Mouse (Mus musculus) midbrain, embryonic 14.5 days (tissue): ENCODE measurements at regions not wholly inside any gene's neighbourhood (a gene's known extent, or its start where the extent isn't known, plus 50 kb on each side); places are given as distances from the start of the nearest gene placed in this dataset.
A peak's percentile ranks its signal among the peaks of the same experiment; 100 is the strongest.

ENCODE experiments used
- ATAC-seq: fragments of 200-750 bp; cut with Nextera tagmentation; 2 replicates; pipeline ENCODE4 v1.8.0; 2017; ENCODE audit warnings: moderate number of reproducible peaks, moderate library complexity; ENCODE audit not compliant: low FRiP score, low TSS enrichment
- DNase-seq: peaks from one replicate; pipeline ENCODE4 v3.0.0-alpha.2; 2015
- H3K27ac ChIP-seq: fragments of 300-500 bp; sonication (generic); replicated peaks from 2 replicates; pipeline ENCODE4 v1.5.1; 2014; ENCODE audit warnings: mild to moderate bottlenecking, low read depth, low read length, moderate library complexity
- H3K27me3 ChIP-seq: fragments of 300-500 bp; sonication (generic); 2 replicates; pipeline ENCODE4 v1.6.1; 2014; ENCODE audit warnings: low read length, control low read depth, mixed read lengths; ENCODE audit not compliant: control insufficient read depth, insufficient read depth
- H3K36me3 ChIP-seq: fragments of 300-500 bp; sonication (generic); 2 replicates; pipeline ENCODE4 v1.6.1; 2014; ENCODE audit warnings: low read length, control low read depth; ENCODE audit not compliant: control insufficient read depth, insufficient read depth
- H3K4me1 ChIP-seq: fragments of 300-500 bp; sonication (generic); 2 replicates; pipeline ENCODE4 v1.6.1; 2014; ENCODE audit warnings: mild to moderate bottlenecking, antibody characterized with exemption, low read length, control low read depth; ENCODE audit not compliant: control insufficient read depth, insufficient read depth
- H3K4me2 ChIP-seq: fragments of 300-500 bp; sonication (generic); 2 replicates; pipeline ENCODE4 v1.6.1; 2014; ENCODE audit warnings: mild to moderate bottlenecking, low read length, moderate library complexity
- H3K4me3 ChIP-seq: fragments of 300-500 bp; sonication (generic); replicated peaks from 2 replicates; pipeline ENCODE4 v1.5.1; 2014; ENCODE audit warnings: low read depth, low read length
- H3K9ac ChIP-seq: fragments of 300-500 bp; sonication (generic); replicated peaks from 2 replicates; pipeline ENCODE4 v1.6.1; 2014; ENCODE audit warnings: mild to moderate bottlenecking, low read length, moderate library complexity
- H3K9me3 ChIP-seq: fragments of 300-500 bp; sonication (generic); 2 replicates; pipeline ENCODE4 v1.6.1; 2016; ENCODE audit warnings: low read length, control low read depth, mixed read lengths; ENCODE audit not compliant: control insufficient read depth
- WGBS: fragments of 180-500 bp; shearing (Covaris S2); extraction: QIAGEN DNeasy Blood & Tissue Kit; methylation state at CpG from one replicate; pipeline ENCODE4 v1.1.7; 2014; 5-methylcytosine and 5-hydroxymethylcytosine counted together

GRCm38 (mm10) chr2:50463799-50464198 lies 167.2 kb upstream of the Mmadhc start:
- Histone ChIP-seq H3K27ac (no peak overlapping the region), H3K4me3 (no peak overlapping the region), H3K4me1 (no peaks in the 10 kb centered on the region), H3K9me3 (peaks cover 4% of the 10 kb centered on the region; the same call in 1 of the 2 replicates), H3K27me3 (no peaks in the 10 kb centered on the region), H3K4me2 (no peak overlapping the region), H3K9ac (no peak overlapping the region), H3K36me3 (no peaks in the 10 kb centered on the region)
- no peak for ATAC-seq
- no peak for DNase-seq
- 72% methylated on average over 4 of the region's 4 CpGs for WGBS

GRCm38 (mm10) chr2:50462378-50462777 lies 165.8 kb upstream of the Mmadhc start:
- H3K4me1 ChIP-seq = no peaks in the 10 kb centered on the region
- 96% methylated on average over 1 of the region's 1 CpGs for WGBS
- DNase-seq = no peak
- no peak overlapping the region for H3K27ac ChIP-seq
- ATAC-seq = no peak
- no peak overlapping the region for H3K4me3 ChIP-seq
- no peak overlapping the region for H3K9ac ChIP-seq
- no peak overlapping the region for H3K4me2 ChIP-seq
- peaks cover 4% of the 10 kb centered on the region; the same call in 1 of the 2 replicates for H3K9me3 ChIP-seq
- H3K36me3 ChIP-seq = no peaks in the 10 kb centered on the region
- H3K27me3 ChIP-seq = no peaks in the 10 kb centered on the region

- Histone ChIP-seq H3K27ac (no peak overlapping the region), H3K4me2 (no peak overlapping the region), H3K9ac (no peak overlapping the region), H3K36me3 (no peaks in the 10 kb centered on the region), H3K4me1 (no peaks in the 10 kb centered on the region), H3K4me3 (no peak overlapping the region), H3K9me3 (peaks cover 4% of the 10 kb centered on the region; the same call in 1 of the 2 replicates), H3K27me3 (no peaks in the 10 kb centered on the region)
- 79% methylated on average over 1 of the region's 1 CpGs for WGBS
- ATAC-seq (no peak), DNase-seq (peak; percentile 9)
Observed at GRCm38 (mm10) chr2:50456654-50457053, 160.1 kb upstream of the Mmadhc start.

GRCm38 (mm10) chr2:50448117-50448516 lies 151.5 kb upstream of the Mmadhc start:
- H3K9ac ChIP-seq = no peak overlapping the region
- no peaks in the 10 kb centered on the region for H3K27me3 ChIP-seq
- no peaks in the 10 kb centered on the region for H3K9me3 ChIP-seq
- H3K27ac ChIP-seq = no peak overlapping the region
- ATAC-seq = no peak
- no peak overlapping the region for H3K4me2 ChIP-seq
- no peak for DNase-seq
- H3K36me3 ChIP-seq = no peaks in the 10 kb centered on the region
- H3K4me1 ChIP-seq = no peaks in the 10 kb centered on the region
- no peak overlapping the region for H3K4me3 ChIP-seq

- H3K9me3 ChIP-seq = no peaks in the 10 kb centered on the region
- no peaks in the 10 kb centered on the region for H3K4me1 ChIP-seq
- H3K27me3 ChIP-seq = no peaks in the 10 kb centered on the region
- DNase-seq (no peak), ATAC-seq (no peak)
- H3K36me3 ChIP-seq = no peaks in the 10 kb centered on the region
- H3K9ac ChIP-seq = no peak overlapping the region
- WGBS = 65% methylated on average over 2 of the region's 2 CpGs
- no peak overlapping the region for H3K4me2 ChIP-seq
- no peak overlapping the region for H3K4me3 ChIP-seq
- H3K27ac ChIP-seq = no peak overlapping the region
Observed at GRCm38 (mm10) chr2:50445963-50446485, 149.4 kb upstream of the Mmadhc start.

- Histone ChIP-seq H3K27me3 (no peaks in the 10 kb centered on the region), H3K9ac (no peak overlapping the region), H3K4me1 (no peaks in the 10 kb centered on the region), H3K4me2 (no peak overlapping the region), H3K36me3 (no peaks in the 10 kb centered on the region), H3K27ac (no peak overlapping the region), H3K4me3 (no peak overlapping the region), H3K9me3 (no peaks in the 10 kb centered on the region)
- ATAC-seq (no peak), DNase-seq (no peak)
Observed at GRCm38 (mm10) chr2:50440333-50440732, 143.7 kb upstream of the Mmadhc start.

- Histone ChIP-seq H3K9ac (no peak overlapping the region), H3K36me3 (no peaks in the 10 kb centered on the region), H3K4me1 (no peaks in the 10 kb centered on the region), H3K4me2 (no peak overlapping the region), H3K4me3 (no peak overlapping the region), H3K9me3 (no peaks in the 10 kb centered on the region), H3K27ac (no peak overlapping the region), H3K27me3 (no peaks in the 10 kb centered on the region)
- WGBS = 92% methylated on average over 4 of the region's 4 CpGs
- no peak for DNase-seq
- no peak for ATAC-seq
Observed at GRCm38 (mm10) chr2:50433166-50433565, 136.6 kb upstream of the Mmadhc start.

- Histone ChIP-seq H3K4me1 (no peaks in the 10 kb centered on the region), H3K4me2 (no peak overlapping the region), H3K4me3 (no peak overlapping the region), H3K9me3 (no peaks in the 10 kb centered on the region), H3K27me3 (no peaks in the 10 kb centered on the region), H3K27ac (no peak overlapping the region), H3K9ac (no peak overlapping the region), H3K36me3 (no peaks in the 10 kb centered on the region)
- DNase-seq = no peak
- ATAC-seq = no peak
- 89% methylated on average over 3 of the region's 3 CpGs for WGBS
Observed at GRCm38 (mm10) chr2:50425151-50425550, 128.6 kb upstream of the Mmadhc start.

GRCm38 (mm10) chr2:50419648-50420047 lies 123.0 kb upstream of the Mmadhc start:
- Histone ChIP-seq H3K9ac (no peak overlapping the region), H3K27me3 (no peaks in the 10 kb centered on the region), H3K9me3 (no peaks in the 10 kb centered on the region), H3K36me3 (no peaks in the 10 kb centered on the region), H3K4me1 (no peaks in the 10 kb centered on the region), H3K27ac (no peak overlapping the region), H3K4me3 (no peak overlapping the region), H3K4me2 (no peak overlapping the region)
- ATAC-seq (no peak), DNase-seq (no peak)
- WGBS = 85% methylated on average over 3 of the region's 3 CpGs
